Mouse (Mus musculus): ENCODE data around the gene Pepd. TPM values are rescaled to one million over a fixed set of nuclear protein-coding genes. Genes with fewer than 3 reads are reported as not detected.

The Pepd gene
- 63.7 and 68.3 TPM in 2 replicates for polyA plus RNA-seq (2014; fragmentation: Nextera tagmentation; extraction: Ambion mirVana)

GRCm38 (mm10) chr7:34911919-34912897, at the start of gene Pepd:
TSS of gene Pepd (plus strand) at chr7:34912379.
- H3K4me2 ChIP-seq (replicated peaks; ENCODE audit: low read depth, low read length): peak within 1 kb of the TSS; percentile 85
- WGBS: 6% methylated on average over 44 of the region's 44 CpGs
- ATAC-seq (ENCODE audit: insufficient number of reproducible peaks, insufficient read depth, low FRiP score, low read depth): peak; percentile 95

GRCm38 (mm10) chr7:34867289-34867688, 44.9 kb upstream of the Pepd start:
- Histone ChIP-seq H3K9me3 (ENCODE audit: control insufficient read depth, low read depth, low read length) (no peaks in the 10 kb centered on the region), H3K4me1 (ENCODE audit: control insufficient read depth, insufficient read depth, low read length) (no peaks in the 10 kb centered on the region), H3K27me3 (ENCODE audit: control insufficient read depth, insufficient read depth, low read length) (no peaks in the 10 kb centered on the region), H3K27ac (ENCODE audit: low read length) (no peak overlapping the region), H3K4me3 (ENCODE audit: low read depth, low read length) (no peak overlapping the region), H3K4me2 (replicated peaks; ENCODE audit: low read depth, low read length) (no peak overlapping the region), H3K36me3 (ENCODE audit: control insufficient read depth, insufficient read depth, low read length) (no peaks in the 10 kb centered on the region), H3K9ac (replicated peaks; ENCODE audit: low read depth, low read length) (no peak overlapping the region)
- no peak for ATAC-seq (ENCODE audit: insufficient number of reproducible peaks, insufficient read depth, low FRiP score, low read depth)
- 62% methylated on average over 6 of the region's 6 CpGs for WGBS

More at GRCm38 (mm10) chr7:34911919-34912897, at the start of gene Pepd:
- Histone ChIP-seq H3K4me1 (ENCODE audit: control insufficient read depth, insufficient read depth, low read length) (0 out of 2 replicates have a peak, but pooled peaks cover 6% of the 10 kb centered on the region), H3K4me3 (ENCODE audit: low read depth, low read length) (peak within 1 kb of the TSS; percentile 98), H3K36me3 (ENCODE audit: control insufficient read depth, insufficient read depth, low read length) (no peaks in the 10 kb centered on the region), H3K27me3 (ENCODE audit: control insufficient read depth, insufficient read depth, low read length) (no peaks in the 10 kb centered on the region), H3K9me3 (ENCODE audit: control insufficient read depth, low read depth, low read length) (peaks cover 3% of the 10 kb centered on the region; the same call in 1 of the 2 replicates), H3K27ac (ENCODE audit: low read length) (peak within 1 kb of the TSS; percentile 58; the same call in 1 of the 2 replicates), H3K9ac (replicated peaks; ENCODE audit: low read depth, low read length) (peak within 1 kb of the TSS; percentile 54)

- H3K4me3 ChIP-seq (ENCODE audit: low read depth, low read length): no peak overlapping the region
- WGBS: 80% methylated on average over 13 of the region's 13 CpGs
- no peaks in the 10 kb centered on the region for H3K9me3 ChIP-seq (ENCODE audit: control insufficient read depth, low read depth, low read length)
- no peak for ATAC-seq (ENCODE audit: insufficient number of reproducible peaks, insufficient read depth, low FRiP score, low read depth)
- H3K27me3 ChIP-seq (ENCODE audit: control insufficient read depth, insufficient read depth, low read length): no peaks in the 10 kb centered on the region
- no peak overlapping the region for H3K9ac ChIP-seq (replicated peaks; ENCODE audit: low read depth, low read length)
- H3K36me3 ChIP-seq (ENCODE audit: control insufficient read depth, insufficient read depth, low read length): no peaks in the 10 kb centered on the region
- no peak overlapping the region for H3K4me2 ChIP-seq (replicated peaks; ENCODE audit: low read depth, low read length)
- no peaks in the 10 kb centered on the region for H3K4me1 ChIP-seq (ENCODE audit: control insufficient read depth, insufficient read depth, low read length)
- H3K27ac ChIP-seq (ENCODE audit: low read length): no peak overlapping the region
Measured at GRCm38 (mm10) chr7:34869693-34870092, 42.5 kb upstream of the Pepd start.

GRCm38 (mm10) chr7:34876787-34877186, 35.4 kb upstream of the Pepd start:
- Histone ChIP-seq H3K4me1 (ENCODE audit: control insufficient read depth, insufficient read depth, low read length) (no peaks in the 10 kb centered on the region), H3K4me2 (replicated peaks; ENCODE audit: low read depth, low read length) (no peak overlapping the region), H3K4me3 (ENCODE audit: low read depth, low read length) (no peak overlapping the region), H3K27me3 (ENCODE audit: control insufficient read depth, insufficient read depth, low read length) (no peaks in the 10 kb centered on the region), H3K9me3 (ENCODE audit: control insufficient read depth, low read depth, low read length) (no peaks in the 10 kb centered on the region), H3K9ac (replicated peaks; ENCODE audit: low read depth, low read length) (no peak overlapping the region), H3K27ac (ENCODE audit: low read length) (no peak overlapping the region), H3K36me3 (ENCODE audit: control insufficient read depth, insufficient read depth, low read length) (no peaks in the 10 kb centered on the region)
- ATAC-seq (ENCODE audit: insufficient number of reproducible peaks, insufficient read depth, low FRiP score, low read depth): no peak
- 59% methylated on average over 7 of the region's 7 CpGs for WGBS

GRCm38 (mm10) chr7:34877820-34878219, 34.4 kb upstream of the Pepd start:
- no peaks in the 10 kb centered on the region for H3K27me3 ChIP-seq (ENCODE audit: control insufficient read depth, insufficient read depth, low read length)
- no peak overlapping the region for H3K27ac ChIP-seq (ENCODE audit: low read length)
- ATAC-seq (ENCODE audit: insufficient number of reproducible peaks, insufficient read depth, low FRiP score, low read depth): no peak
- H3K9me3 ChIP-seq (ENCODE audit: control insufficient read depth, low read depth, low read length): no peaks in the 10 kb centered on the region
- no peak overlapping the region for H3K4me3 ChIP-seq (ENCODE audit: low read depth, low read length)
- H3K36me3 ChIP-seq (ENCODE audit: control insufficient read depth, insufficient read depth, low read length): no peaks in the 10 kb centered on the region
- H3K9ac ChIP-seq (replicated peaks; ENCODE audit: low read depth, low read length): no peak overlapping the region
- 71% methylated on average over 7 of the region's 7 CpGs for WGBS
- no peak overlapping the region for H3K4me2 ChIP-seq (replicated peaks; ENCODE audit: low read depth, low read length)
- H3K4me1 ChIP-seq (ENCODE audit: control insufficient read depth, insufficient read depth, low read length): no peaks in the 10 kb centered on the region

GRCm38 (mm10) chr7:34888441-34888840, 23.7 kb upstream of the Pepd start:
- ATAC-seq (ENCODE audit: insufficient number of reproducible peaks, insufficient read depth, low FRiP score, low read depth): no peak
- H3K9ac ChIP-seq (replicated peaks; ENCODE audit: low read depth, low read length): no peak overlapping the region
- no peaks in the 10 kb centered on the region for H3K27me3 ChIP-seq (ENCODE audit: control insufficient read depth, insufficient read depth, low read length)
- H3K4me3 ChIP-seq (ENCODE audit: low read depth, low read length): no peak overlapping the region
- no peak overlapping the region for H3K27ac ChIP-seq (ENCODE audit: low read length)
- H3K36me3 ChIP-seq (ENCODE audit: control insufficient read depth, insufficient read depth, low read length): no peaks in the 10 kb centered on the region
- no peaks in the 10 kb centered on the region for H3K4me1 ChIP-seq (ENCODE audit: control insufficient read depth, insufficient read depth, low read length)
- H3K9me3 ChIP-seq (ENCODE audit: control insufficient read depth, low read depth, low read length): no peaks in the 10 kb centered on the region
- no peak overlapping the region for H3K4me2 ChIP-seq (replicated peaks; ENCODE audit: low read depth, low read length)
- 74% methylated on average over 6 of the region's 6 CpGs for WGBS

- Histone ChIP-seq H3K4me3 (ENCODE audit: low read depth, low read length) (no peak overlapping the region), H3K27me3 (ENCODE audit: control insufficient read depth, insufficient read depth, low read length) (no peaks in the 10 kb centered on the region), H3K4me1 (ENCODE audit: control insufficient read depth, insufficient read depth, low read length) (no peaks in the 10 kb centered on the region), H3K4me2 (replicated peaks; ENCODE audit: low read depth, low read length) (no peak overlapping the region), H3K9me3 (ENCODE audit: control insufficient read depth, low read depth, low read length) (no peaks in the 10 kb centered on the region), H3K36me3 (ENCODE audit: control insufficient read depth, insufficient read depth, low read length) (no peaks in the 10 kb centered on the region), H3K27ac (ENCODE audit: low read length) (no peak overlapping the region), H3K9ac (replicated peaks; ENCODE audit: low read depth, low read length) (no peak overlapping the region)
- WGBS: 67% methylated on average over 12 of the region's 12 CpGs
- no peak for ATAC-seq (ENCODE audit: insufficient number of reproducible peaks, insufficient read depth, low FRiP score, low read depth)
Measured at GRCm38 (mm10) chr7:34888891-34889290, 23.3 kb upstream of the Pepd start.

- 96% methylated on average over 1 of the region's 1 CpGs for WGBS
- Histone ChIP-seq H3K4me3 (ENCODE audit: low read depth, low read length) (no peak overlapping the region), H3K36me3 (ENCODE audit: control insufficient read depth, insufficient read depth, low read length) (no peaks in the 10 kb centered on the region), H3K4me2 (replicated peaks; ENCODE audit: low read depth, low read length) (no peak overlapping the region), H3K9me3 (ENCODE audit: control insufficient read depth, low read depth, low read length) (no peaks in the 10 kb centered on the region), H3K27ac (ENCODE audit: low read length) (no peak overlapping the region), H3K9ac (replicated peaks; ENCODE audit: low read depth, low read length) (no peak overlapping the region), H3K27me3 (ENCODE audit: control insufficient read depth, insufficient read depth, low read length) (no peaks in the 10 kb centered on the region), H3K4me1 (ENCODE audit: control insufficient read depth, insufficient read depth, low read length) (0 out of 2 replicates have a peak, but pooled peaks cover 5% of the 10 kb centered on the region)
- no peak for ATAC-seq (ENCODE audit: insufficient number of reproducible peaks, insufficient read depth, low FRiP score, low read depth)
Measured at GRCm38 (mm10) chr7:34892845-34893244, 19.3 kb upstream of the Pepd start.

Measured in stomach, embryonic 14.5 days (tissue).